Comparison of ENCODE assay signal across 21 mouse cellular contexts in the genomic region with DNA sequence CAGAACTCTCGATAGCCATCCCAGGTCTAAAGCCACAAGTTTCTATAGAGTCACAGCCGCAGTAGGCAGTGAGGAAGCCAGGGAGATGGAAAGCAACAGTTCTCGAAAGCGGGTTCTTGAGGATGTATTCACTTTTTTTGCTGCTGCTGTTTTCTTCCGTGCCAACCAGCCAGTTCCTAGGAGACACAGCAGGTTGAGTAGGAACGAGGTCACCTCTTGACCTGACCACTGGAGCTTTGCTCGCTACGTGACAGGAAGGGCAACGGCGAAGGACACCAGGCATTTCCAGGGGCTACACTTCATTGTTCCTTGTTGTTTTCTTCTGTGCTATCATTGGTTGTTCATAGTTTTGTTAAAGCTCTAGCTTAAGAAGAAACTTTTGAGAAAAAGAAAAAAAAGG. TPM values are rescaled to one million over a fixed set of nuclear protein-coding genes. Genes with fewer than 3 reads are reported as not detected.
DNase-seq lines count a peak whose midpoint lies in the region; ATAC-seq lines count a peak whose summit lies in the region.
"Had no signal": no experiment of that assay in that cellular context is flagged by ENCODE, and none has a peak within 500 bp of the region (broad histone marks: within the 10 kb centered on the region; RNA-seq: fewer than 3 reads in every experiment).

No protein-coding gene starts in this region.

- H3K27ac ChIP-seq in heart, embryonic 10.5 days: no peak overlapping the region
- no peak overlapping the region for H3K27ac ChIP-seq in intestine, embryonic 14.5 days (ENCODE audit: low read depth)
- no peak overlapping the region for H3K27ac ChIP-seq in intestine, embryonic 15.5 days
- peak overlapping the region; percentile 54 for H3K27ac ChIP-seq in brown adipose tissue, adult 24 weeks (replicated peaks; ENCODE audit: low read depth, low read length)
- H3K27ac ChIP-seq in embryonic facial prominence, embryonic 10.5 days (replicated peaks): peak overlapping the region; percentile 19; the same call in 1 of the 2 replicates
- H3K27ac ChIP-seq: forebrain, embryonic 13.5 days; hindbrain, postnatal 0 days; liver, embryonic 12.5 days; midbrain, embryonic 13.5 days had no signal

- intact Hi-C loops in heart, postnatal 36 days (cut with DNase I): loop anchor here (5.0 kb wide), 1 partner anchor 78 kb away; no protein-coding TSS in a partner anchor

- no peak overlapping the region for H3K9ac ChIP-seq in intestine, embryonic 14.5 days (ENCODE audit: low read length)
- H3K9ac ChIP-seq in intestine, embryonic 15.5 days: no peak overlapping the region
- H3K9ac ChIP-seq: forebrain, embryonic 13.5 days; liver, embryonic 12.5 days; midbrain, embryonic 13.5 days had no signal

- no peak for ATAC-seq in intestine, embryonic 14.5 days (replicated peaks; ENCODE audit: low FRiP score, low TSS enrichment, low read depth)
- no peak for ATAC-seq in intestine, embryonic 15.5 days
- ATAC-seq: activated CD4-positive, CD25-positive, alpha-beta regulatory T cell, adult 4 months; forebrain, embryonic 13.5 days; hindbrain, postnatal 0 days; liver, embryonic 12.5 days; midbrain, embryonic 13.5 days had no signal

- DNase-seq in heart, embryonic 10.5 days (ENCODE audit: low spot score): peak; percentile 63
- no peak for DNase-seq in heart, postnatal 36 days
- peak; percentile 24 for DNase-seq in intestine, embryonic 14.5 days (ENCODE audit: low spot score)
- no peak for DNase-seq in embryonic facial prominence, embryonic 10.5 days (ENCODE audit: low spot score)
- DNase-seq in adrenal gland, postnatal 4 days (ENCODE audit: low spot score in 2 of 2): no peak
- DNase-seq: adrenal gland, adult 8-10 months; B cell, adult 2 months; cerebellum, adult 9-10 months; kidney, adult 11 months; kidney, postnatal 10 days; left cerebral cortex, postnatal 4 days; lung, adult 2 months; lung, postnatal 14 days; thymus, adult 18-20 months had no signal

- H3K4me1 ChIP-seq in heart, embryonic 10.5 days: peaks cover 3% of the 10 kb centered on the region; the same call in 1 of the 2 replicates
- H3K4me1 ChIP-seq in intestine, embryonic 14.5 days (replicated peaks; ENCODE audit: control insufficient read depth, insufficient read depth, low read length): no peaks in the 10 kb centered on the region
- H3K4me1 ChIP-seq in intestine, embryonic 15.5 days (replicated peaks): no peaks in the 10 kb centered on the region
- H3K4me1 ChIP-seq in brown adipose tissue, adult 24 weeks (ENCODE audit: control insufficient read depth, insufficient read depth, insufficient read length, low read length): peaks cover 12% of the 10 kb centered on the region
- peaks cover 4% of the 10 kb centered on the region; the same call in 1 of the 2 replicates for H3K4me1 ChIP-seq in embryonic facial prominence, embryonic 10.5 days
- H3K4me1 ChIP-seq: forebrain, embryonic 13.5 days; liver, embryonic 12.5 days; midbrain, embryonic 13.5 days had no signal

- no peak overlapping the region for H3K4me2 ChIP-seq in intestine, embryonic 14.5 days (ENCODE audit: low read length)
- no peak overlapping the region for H3K4me2 ChIP-seq in intestine, embryonic 15.5 days (replicated peaks)
- H3K4me2 ChIP-seq: forebrain, embryonic 13.5 days; liver, embryonic 12.5 days; midbrain, embryonic 13.5 days had no signal

- 60% methylated on average over 10 of the region's 10 CpGs for WGBS in heart, embryonic 10.5 days
- WGBS in intestine, embryonic 14.5 days: 77% methylated on average over 10 of the region's 10 CpGs
- WGBS in intestine, embryonic 15.5 days: 74% methylated on average over 10 of the region's 10 CpGs
- WGBS in embryonic facial prominence, embryonic 10.5 days: 60% methylated on average over 10 of the region's 10 CpGs

- no peaks in the 10 kb centered on the region for H3K9me3 ChIP-seq in heart, embryonic 10.5 days
- no peaks in the 10 kb centered on the region for H3K9me3 ChIP-seq in intestine, embryonic 14.5 days (ENCODE audit: control insufficient read depth, low read length)
- H3K9me3 ChIP-seq in intestine, embryonic 15.5 days: no peaks in the 10 kb centered on the region
- H3K9me3 ChIP-seq in embryonic facial prominence, embryonic 10.5 days: no peaks in the 10 kb centered on the region
- H3K9me3 ChIP-seq: forebrain, embryonic 13.5 days; liver, embryonic 12.5 days; midbrain, embryonic 13.5 days had no signal

- peaks cover 25% of the 10 kb centered on the region for H3K36me3 ChIP-seq in heart, embryonic 10.5 days
- peaks cover 46% of the 10 kb centered on the region for H3K36me3 ChIP-seq in intestine, embryonic 14.5 days (ENCODE audit: control insufficient read depth, insufficient read depth, low read length)
- H3K36me3 ChIP-seq in intestine, embryonic 15.5 days: no peaks in the 10 kb centered on the region
- H3K36me3 ChIP-seq in embryonic facial prominence, embryonic 10.5 days (replicated peaks): peaks cover 43% of the 10 kb centered on the region

- no peak overlapping the region for H3K4me3 ChIP-seq in heart, embryonic 10.5 days
- no peak overlapping the region for H3K4me3 ChIP-seq in intestine, embryonic 14.5 days (ENCODE audit: low read depth, low read length)
- no peak overlapping the region for H3K4me3 ChIP-seq in intestine, embryonic 15.5 days (replicated peaks)
- H3K4me3 ChIP-seq in brown adipose tissue, adult 24 weeks (ENCODE audit: insufficient read depth, low read depth, low read length): no peak overlapping the region
- H3K4me3 ChIP-seq in embryonic facial prominence, embryonic 10.5 days: no peak overlapping the region
- H3K4me3 ChIP-seq: forebrain, embryonic 13.5 days; liver, embryonic 12.5 days; midbrain, embryonic 13.5 days had no signal

- H3K27me3 ChIP-seq in heart, embryonic 10.5 days (ENCODE audit: insufficient read depth, poor library complexity, severe bottlenecking): no peaks in the 10 kb centered on the region
- H3K27me3 ChIP-seq in intestine, embryonic 14.5 days (replicated peaks; ENCODE audit: control insufficient read depth, insufficient read depth, low read length): no peaks in the 10 kb centered on the region
- H3K27me3 ChIP-seq in intestine, embryonic 15.5 days (replicated peaks): no peaks in the 10 kb centered on the region
- H3K27me3 ChIP-seq in embryonic facial prominence, embryonic 10.5 days (replicated peaks; ENCODE audit: low read depth, poor library complexity, severe bottlenecking): no peaks in the 10 kb centered on the region
- H3K27me3 ChIP-seq: forebrain, embryonic 13.5 days; liver, embryonic 12.5 days; midbrain, embryonic 13.5 days had no signal

RNA-seq across cellular contexts. Expression of a gene that starts 43.2 kb away (rescaled TPM):
- 43.7 and 44.9 TPM in 2 replicates for polyA plus RNA-seq in heart, embryonic 10.5 days (2016; fragmentation: Nextera tagmentation; extraction: Ambion mirVana)
- 10 to 100 TPM; 70.5 to 81.7 TPM for total RNA-seq in heart, postnatal 36 days (2021)
- polyA plus RNA-seq in intestine, embryonic 14.5 days (2014; fragmentation: Nextera tagmentation; extraction: Ambion mirVana): 43.7 and 49.6 TPM in 2 replicates
- 37.1 and 42.7 TPM in 2 replicates for polyA plus RNA-seq in intestine, embryonic 15.5 days (2015; fragmentation: Nextera tagmentation; extraction: Ambion mirVana)
- 42.9 and 53.3 TPM in 2 replicates for polyA plus RNA-seq in brown adipose tissue, adult 24 weeks (2012; ENCODE audit: insufficient read depth, insufficient read length, missing spikeins)
- 34.8 and 36.6 TPM in 2 replicates for polyA plus RNA-seq in embryonic facial prominence, embryonic 10.5 days (2016; fragmentation: Nextera tagmentation; extraction: Ambion mirVana)
- total RNA-seq in adrenal gland, postnatal 4 days (2021): 10 to 100 TPM; 51.6 to 52.2 TPM

Comparison
In these comparisons a context has a peak if more than half of its experiments do, and no peak if none do; other contexts are left out.
1. DNase-seq: peak in heart, embryonic 10.5 days (single experiment) and intestine, embryonic 14.5 days (single experiment); none in heart, postnatal 36 days (0 of 2), embryonic facial prominence, embryonic 10.5 days (single experiment) and adrenal gland, postnatal 4 days (0 of 2).
2. H3K27ac ChIP-seq: peak in brown adipose tissue, adult 24 weeks (single experiment) and embryonic facial prominence, embryonic 10.5 days (single experiment); none in heart, embryonic 10.5 days (single experiment), intestine, embryonic 14.5 days (single experiment) and intestine, embryonic 15.5 days (single experiment).